Mouse (Mus musculus) midbrain, embryonic 11.5 days (tissue): ENCODE data around the gene Fads6. TPM values are rescaled to one million over a fixed set of nuclear protein-coding genes. Genes with fewer than 3 reads are reported as not detected.
A peak's percentile ranks its signal among the peaks of the same experiment; 100 is the strongest.

Source experiments
- ATAC-seq: fragments of 200-750 bp; cut with Nextera tagmentation; 2 replicates; pipeline ENCODE4 v1.8.0; 2017; ENCODE audit warnings: moderate TSS enrichment, moderate library complexity; ENCODE audit not compliant: low FRiP score
- DNase-seq: peaks from one replicate; pipeline ENCODE4 v3.0.0; 2015; ENCODE audit warnings: low spot score; ENCODE audit errors: missing footprints
- H3K27ac ChIP-seq: fragments of 300-500 bp; sonication (generic); 2 replicates; pipeline ENCODE4 v1.5.1; 2014; ENCODE audit warnings: low read depth, low read length
- H3K27me3 ChIP-seq: fragments of 300-500 bp; sonication (generic); 2 replicates; pipeline ENCODE4 v1.6.1; 2014; ENCODE audit warnings: mild to moderate bottlenecking, low read length, moderate library complexity, mixed read lengths; ENCODE audit not compliant: control insufficient read depth, insufficient read depth
- H3K36me3 ChIP-seq: fragments of 300-500 bp; sonication (generic); 2 replicates; pipeline ENCODE4 v1.6.1; 2014; ENCODE audit warnings: mild to moderate bottlenecking, low read length, moderate library complexity, mixed read lengths; ENCODE audit not compliant: control insufficient read depth, insufficient read depth
- H3K4me1 ChIP-seq: fragments of 300-500 bp; sonication (generic); 2 replicates; pipeline ENCODE4 v1.6.1; 2014; ENCODE audit warnings: low read length; ENCODE audit not compliant: control insufficient read depth, insufficient read depth
- H3K4me2 ChIP-seq: fragments of 300-500 bp; sonication (generic); 2 replicates; pipeline ENCODE4 v1.6.1; 2014; ENCODE audit warnings: mild to moderate bottlenecking, moderate library complexity
- H3K4me3 ChIP-seq: fragments of 300-500 bp; sonication (generic); 2 replicates; pipeline ENCODE4 v1.5.1; 2014; ENCODE audit warnings: low read depth, low read length
- H3K9ac ChIP-seq: fragments of 300-500 bp; sonication (generic); 2 replicates; pipeline ENCODE4 v1.6.1; 2014; ENCODE audit warnings: low read length
- H3K9me3 ChIP-seq: fragments of 300-500 bp; sonication (generic); 2 replicates; pipeline ENCODE4 v1.6.1; 2016; ENCODE audit warnings: low read length; ENCODE audit not compliant: control insufficient read depth
- WGBS: fragments of 180-500 bp; shearing (Covaris S2); extraction: QIAGEN DNeasy Blood & Tissue Kit; methylation state at CpG from one replicate; pipeline ENCODE4 v1.1.7; 2014; 5-methylcytosine and 5-hydroxymethylcytosine counted together
- polyA plus RNA-seq: library from polyadenylated mRNA; unstranded; fragments of >200 nt; fragmentation: Nextera tagmentation; extraction: Ambion mirVana; gene quantifications from 2 replicates; pipeline ENCODE4 v1.2.1, GENCODE M21; 2014

The Fads6 gene
- polyA plus RNA-seq, 1 experiment from 2014 or later = 0.23 TPM

- ATAC-seq (no peak), DNase-seq (no peak)
- Histone ChIP-seq H3K9me3 (no peaks in the 10 kb centered on the region), H3K4me1 (peaks cover 6% of the 10 kb centered on the region), H3K4me2 (peak overlapping the region; percentile 25), H3K36me3 (no peaks in the 10 kb centered on the region), H3K27me3 (peaks cover 45% of the 10 kb centered on the region), H3K9ac (no peak overlapping the region), H3K27ac (no peak overlapping the region), H3K4me3 (no peak overlapping the region)
- 17% methylated on average over 59 of the region's 59 CpGs for WGBS
These were observed 39.5 kb downstream of the Fads6 start for GRCm38 (mm10) chr11:115257775-115258510.

DNA sequence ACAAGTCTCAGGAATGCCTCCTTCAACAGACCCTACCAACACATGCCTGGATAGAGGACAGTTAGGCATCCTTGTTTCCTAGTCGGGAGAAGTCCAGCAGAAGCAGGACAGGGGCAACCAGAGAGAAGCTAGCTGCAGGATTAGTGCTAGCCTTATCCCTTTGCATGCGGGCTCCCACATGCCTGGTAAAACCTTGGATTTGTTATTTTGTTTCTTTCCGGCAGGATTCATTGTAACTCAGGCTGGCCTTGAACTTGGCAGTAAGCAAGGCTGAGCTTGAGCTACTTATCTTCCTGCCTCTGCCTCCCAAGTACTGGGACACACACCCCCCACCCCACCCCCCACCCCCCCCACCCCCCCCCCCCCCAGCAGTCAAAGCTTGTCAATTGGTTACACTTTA lies 46.2 kb downstream of the Fads6 start:
- Histone ChIP-seq H3K9me3 (no peaks in the 10 kb centered on the region), H3K36me3 (no peaks in the 10 kb centered on the region), H3K4me3 (no peak overlapping the region), H3K27me3 (peaks cover 37% of the 10 kb centered on the region), H3K9ac (no peak overlapping the region), H3K27ac (no peak overlapping the region), H3K4me1 (peaks cover 16% of the 10 kb centered on the region), H3K4me2 (no peak overlapping the region)
- ATAC-seq (no peak), DNase-seq (no peak)
- WGBS = 44% methylated on average over 3 of the region's 3 CpGs

- peak overlapping the region; percentile 81 for H3K4me2 ChIP-seq
- peaks cover 37% of the 10 kb centered on the region for H3K27me3 ChIP-seq
- H3K36me3 ChIP-seq = no peaks in the 10 kb centered on the region
- peaks cover 16% of the 10 kb centered on the region for H3K4me1 ChIP-seq
- under 1% methylated on average over 35 of the region's 36 CpGs for WGBS
- H3K4me3 ChIP-seq = peak overlapping the region; percentile 42
- peak overlapping the region; percentile 41 for H3K9ac ChIP-seq
- H3K9me3 ChIP-seq = no peaks in the 10 kb centered on the region
- DNase-seq = peak; percentile 93
- ATAC-seq = no peak
- no peak overlapping the region for H3K27ac ChIP-seq
These were observed 46.9 kb downstream of the Fads6 start for GRCm38 (mm10) chr11:115250405-115251090.

DNA sequence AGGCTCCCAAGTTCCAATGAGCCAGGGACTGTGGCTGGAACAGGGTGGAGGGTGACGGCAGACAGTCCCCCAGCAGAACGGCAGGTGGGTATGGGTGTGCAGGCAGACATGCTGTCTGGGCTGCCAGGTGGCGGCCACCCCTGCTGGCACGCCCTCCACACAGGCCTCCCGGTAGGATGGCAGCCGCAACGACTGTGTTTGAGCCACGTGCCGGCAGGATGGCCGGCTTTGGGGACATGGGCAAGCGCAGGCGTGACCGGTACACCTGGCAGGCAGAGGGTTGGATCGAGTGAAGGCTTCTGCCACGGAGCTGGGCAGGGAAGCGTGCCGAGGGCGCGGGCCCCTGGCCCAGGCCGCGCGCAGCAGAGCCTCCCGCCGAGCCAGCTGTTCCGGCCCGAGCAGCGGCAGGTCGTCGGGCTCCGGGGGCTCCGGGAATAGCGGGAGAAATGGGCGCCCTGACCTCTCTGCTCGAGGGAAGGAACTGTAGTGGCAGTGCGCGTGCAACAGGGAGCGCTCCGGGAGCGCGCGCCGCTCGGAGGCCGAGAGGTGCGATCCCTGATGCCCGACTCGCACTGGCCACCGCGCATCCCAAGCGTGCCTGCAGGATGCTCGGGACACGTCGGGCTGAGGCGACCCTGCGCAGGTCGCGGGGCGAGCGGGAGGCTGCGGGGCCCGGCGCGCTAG lies 47.6 kb downstream of the Fads6 start:
- Histone ChIP-seq H3K9ac (peak overlapping the region; percentile 41), H3K27ac (no peak overlapping the region), H3K27me3 (peaks cover 37% of the 10 kb centered on the region), H3K9me3 (no peaks in the 10 kb centered on the region), H3K36me3 (no peaks in the 10 kb centered on the region), H3K4me2 (peak overlapping the region; percentile 81), H3K4me3 (peak overlapping the region; percentile 42), H3K4me1 (peaks cover 16% of the 10 kb centered on the region)
- ATAC-seq = peak; percentile 49; the same call in 1 of the 2 replicates
- 2% methylated on average over 63 of the region's 63 CpGs for WGBS
- DNase-seq = peak; percentile 92

DNA sequence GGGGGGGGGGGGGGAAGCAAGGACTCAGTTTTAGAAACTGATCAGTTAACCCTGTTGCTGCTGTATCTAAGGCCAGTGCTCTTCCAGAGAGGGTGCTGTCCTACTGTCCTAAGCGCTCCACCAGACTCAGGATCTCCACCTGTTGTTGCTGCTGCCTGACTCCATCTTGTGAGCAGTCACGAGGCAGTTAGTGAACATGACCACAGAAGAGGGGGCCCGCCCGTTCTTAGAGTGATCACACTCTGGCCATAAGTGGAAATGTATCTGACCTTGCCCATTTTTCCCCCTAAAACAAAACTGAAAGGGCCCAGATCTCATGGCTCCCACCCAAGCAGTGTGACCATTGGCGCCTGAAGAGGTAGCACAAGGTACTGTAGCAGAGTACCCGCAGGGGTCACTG lies 49.5 kb downstream of the Fads6 start:
- H3K4me3 ChIP-seq = no peak overlapping the region
- H3K36me3 ChIP-seq = no peaks in the 10 kb centered on the region
- DNase-seq = no peak
- H3K4me2 ChIP-seq = no peak overlapping the region
- H3K27ac ChIP-seq = no peak overlapping the region
- H3K9ac ChIP-seq = no peak overlapping the region
- no peak for ATAC-seq
- 74% methylated on average over 6 of the region's 6 CpGs for WGBS
- H3K9me3 ChIP-seq = no peaks in the 10 kb centered on the region
- H3K4me1 ChIP-seq = peaks cover 16% of the 10 kb centered on the region
- peaks cover 37% of the 10 kb centered on the region for H3K27me3 ChIP-seq

DNA sequence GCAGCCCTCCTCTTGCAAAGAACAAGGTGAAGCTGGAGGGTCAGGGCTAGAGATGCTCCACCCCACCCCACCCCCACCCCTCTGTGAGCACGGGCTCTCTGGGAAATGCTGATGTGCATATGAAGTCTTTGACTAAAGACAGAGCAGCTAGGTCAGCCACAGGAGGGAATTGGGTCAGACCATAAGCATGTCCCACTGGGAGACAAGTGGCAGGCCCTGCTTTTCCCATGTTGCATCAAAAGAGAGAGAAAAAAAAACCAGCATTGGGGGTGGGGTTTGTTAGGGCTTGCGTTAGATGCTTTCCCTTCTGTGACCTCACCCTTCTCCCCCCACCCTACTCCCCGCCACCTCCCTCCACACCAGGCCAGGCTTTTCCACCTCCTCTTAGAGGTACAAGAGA lies 50.2 kb downstream of the Fads6 start:
- Histone ChIP-seq H3K27ac (no peak overlapping the region), H3K4me2 (no peak overlapping the region), H3K9ac (no peak overlapping the region), H3K9me3 (no peaks in the 10 kb centered on the region), H3K4me1 (peaks cover 16% of the 10 kb centered on the region), H3K27me3 (peaks cover 37% of the 10 kb centered on the region), H3K4me3 (no peak overlapping the region), H3K36me3 (no peaks in the 10 kb centered on the region)
- WGBS = 13% methylated on average over 3 of the region's 3 CpGs
- DNase-seq (no peak), ATAC-seq (no peak)

- no peak overlapping the region for H3K4me2 ChIP-seq
- no peak overlapping the region for H3K9ac ChIP-seq
- ATAC-seq = no peak
- peaks cover 37% of the 10 kb centered on the region for H3K27me3 ChIP-seq
- H3K4me3 ChIP-seq = no peak overlapping the region
- WGBS = 79% methylated on average over 8 of the region's 8 CpGs
- H3K36me3 ChIP-seq = no peaks in the 10 kb centered on the region
- no peaks in the 10 kb centered on the region for H3K9me3 ChIP-seq
- H3K27ac ChIP-seq = no peak overlapping the region
- peaks cover 16% of the 10 kb centered on the region for H3K4me1 ChIP-seq
- DNase-seq = no peak
These were observed 51.1 kb downstream of the Fads6 start for GRCm38 (mm10) chr11:115246386-115246785.

DNA sequence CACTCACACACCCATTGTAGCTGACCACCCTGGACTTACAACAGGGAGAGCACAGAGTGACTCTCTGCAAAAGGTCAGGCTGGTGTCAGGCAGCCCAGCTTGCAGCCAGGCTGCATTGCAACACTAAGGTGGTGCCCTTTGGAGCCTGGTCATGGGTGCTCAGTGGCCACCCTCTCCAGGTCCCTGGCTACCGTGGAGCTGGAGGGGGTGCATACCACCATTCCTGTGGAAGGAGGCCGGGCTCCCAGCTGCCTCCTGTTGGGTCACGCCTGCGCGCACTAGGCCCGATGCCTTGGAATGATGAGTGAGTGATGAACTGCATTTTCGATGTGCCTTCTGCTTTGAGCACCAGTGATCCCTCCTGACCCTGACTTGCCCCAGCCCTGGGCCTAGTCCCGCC lies 52.6 kb downstream of the Fads6 start:
- Histone ChIP-seq H3K4me1 (peaks cover 9% of the 10 kb centered on the region), H3K36me3 (no peaks in the 10 kb centered on the region), H3K9ac (no peak overlapping the region), H3K27me3 (peaks cover 22% of the 10 kb centered on the region), H3K27ac (no peak overlapping the region), H3K9me3 (no peaks in the 10 kb centered on the region), H3K4me2 (no peak overlapping the region), H3K4me3 (no peak overlapping the region)
- ATAC-seq = no peak
- no peak for DNase-seq
- 88% methylated on average over 8 of the region's 8 CpGs for WGBS

DNA sequence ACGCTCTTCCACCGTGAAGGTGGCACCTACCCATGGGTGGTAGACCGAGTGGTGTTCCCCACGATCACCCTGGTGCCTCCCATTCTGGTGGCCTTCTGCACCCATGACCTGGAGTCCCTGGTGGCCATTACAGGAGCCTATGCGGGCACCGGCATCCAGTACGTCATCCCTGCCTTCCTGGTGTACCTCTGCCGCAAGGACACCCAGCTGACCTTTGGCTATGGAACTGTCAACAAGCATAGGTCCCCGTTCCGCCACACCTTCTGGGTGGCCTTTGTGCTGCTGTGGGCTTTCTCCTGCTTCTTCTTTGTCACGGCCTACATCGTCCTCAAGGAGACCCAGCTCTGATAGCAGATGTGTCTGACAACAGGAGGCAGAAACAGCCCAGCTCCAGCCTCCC lies 53.7 kb downstream of the Fads6 start:
- H3K9me3 ChIP-seq = no peaks in the 10 kb centered on the region
- H3K4me2 ChIP-seq = no peak overlapping the region
- H3K27ac ChIP-seq = no peak overlapping the region
- no peak overlapping the region for H3K4me3 ChIP-seq
- H3K9ac ChIP-seq = no peak overlapping the region
- no peak for ATAC-seq
- WGBS = 88% methylated on average over 12 of the region's 12 CpGs
- H3K36me3 ChIP-seq = no peaks in the 10 kb centered on the region
- DNase-seq = no peak
- peaks cover 7% of the 10 kb centered on the region for H3K4me1 ChIP-seq
- H3K27me3 ChIP-seq = peaks cover 11% of the 10 kb centered on the region
